Mouse (Mus musculus) liver, embryonic 14 days (tissue): ENCODE measurements around the gene Ccdc74a. TPM values are rescaled to one million over a fixed set of nuclear protein-coding genes. Genes with fewer than 3 reads are reported as not detected.

ENCODE experiments used
- polyA plus RNA-seq: library from polyadenylated mRNA; depleted of rRNA; stranded (reverse); fragments of >200 nt; gene quantifications from 2 replicates; pipeline ENCODE4 v1.2.3, GENCODE M21; 2012; rRNA removed

The Ccdc74a gene
- 1.7 and 2.2 TPM in 2 replicates for polyA plus RNA-seq

GRCm38 (mm10) chr16:17646310-17647114 is at the start of gene Ccdc74a:
Gene Ccdc74a, plus strand, starts transcription at chr16:17646470.

GRCm38 (mm10) chr16:17619198-17620105 is 26.8 kb upstream of the Ccdc74a start, which contains the start of gene Smpd4:
Gene Smpd4, plus strand, starts transcription at chr16:17619354.

Other genes starting within 250 kb of the Ccdc74a start
- gene Snap29, start 240.5 kb upstream of the Ccdc74a start, polyA plus RNA-seq, result 4.0 and 5.1 TPM in 2 replicates
- gene Pi4ka, start 240.2 kb upstream of the Ccdc74a start, polyA plus RNA-seq, result 17.6 and 18.6 TPM in 2 replicates
- 7.6 and 9.3 TPM in 2 replicates for gene Crkl, start 194.5 kb upstream of the Ccdc74a start, polyA plus RNA-seq
- 1.1 and 1.2 TPM in 2 replicates for gene Aifm3, start 156.9 kb upstream of the Ccdc74a start, polyA plus RNA-seq
- gene Lztr1, start 137.8 kb upstream of the Ccdc74a start, polyA plus RNA-seq, result 27.5 and 30.4 TPM in 2 replicates
- 18.2 and 20.8 TPM in 2 replicates for gene Thap7, start 115.3 kb upstream of the Ccdc74a start, polyA plus RNA-seq
- 0.05 TPM in 1 of 2 replicates, not detected in the other for gene Lrrc74b, start 85.2 kb upstream of the Ccdc74a start, polyA plus RNA-seq
- gene P2rx6, start 84.6 kb upstream of the Ccdc74a start, polyA plus RNA-seq, result 0.05 and 0.06 TPM in 2 replicates
- gene Slc7a4, start 63.3 kb upstream of the Ccdc74a start, polyA plus RNA-seq, result 0.93 and 1.2 TPM in 2 replicates
- 25.6 and 30.4 TPM in 2 replicates for gene Smpd4, start 27.1 kb upstream of the Ccdc74a start, polyA plus RNA-seq
- gene Med15, start 86.4 kb downstream of the Ccdc74a start, polyA plus RNA-seq, result 15.1 and 18.3 TPM in 2 replicates
- 11.3 and 11.4 TPM in 2 replicates for gene Klhl22, start 113.1 kb downstream of the Ccdc74a start, polyA plus RNA-seq
- gene Scarf2, start 150.8 kb downstream of the Ccdc74a start, polyA plus RNA-seq, result 2.8 and 3.5 TPM in 2 replicates
- gene B830017H08Rik, start 186.7 kb downstream of the Ccdc74a start, polyA plus RNA-seq, result not detected in 2 replicates
- 0.90 and 1.5 TPM in 2 replicates for gene Car15, start 191.9 kb downstream of the Ccdc74a start, polyA plus RNA-seq
- 0.16 and 0.27 TPM in 2 replicates for gene Gm20518, start 245.2 kb downstream of the Ccdc74a start, polyA plus RNA-seq
- 0.01 TPM in 1 of 2 replicates, not detected in the other for gene Tssk1, start 247.8 kb downstream of the Ccdc74a start, polyA plus RNA-seq